In genomic region chr10:20911340-20911739, GRCm38 (mm10) we compare ENCODE assay signal across 16 mouse cellular contexts.
"Had no signal": no experiment of that assay in that cellular context is flagged by ENCODE, and none has a peak within 500 bp of the region (broad histone marks: within the 10 kb centered on the region; RNA-seq: fewer than 3 reads in every experiment).

No protein-coding gene starts in this region.

- ATAC-seq: midbrain, embryonic 13.5 days had no signal

- H3K27me3 ChIP-seq: limb, embryonic 12.5 days; lung, embryonic 15.5 days; midbrain, embryonic 13.5 days; neural tube, embryonic 12.5 days had no signal

- DNase-seq: kidney, adult 11 months; kidney, adult 9 months; kidney, postnatal 10 days; layer of hippocampus, adult 9-11 months; lung, postnatal 14 days; retina, postnatal 1 day; right cerebral cortex, postnatal 4 days; spleen, adult 18-20 months; thymus, adult 18-20 months; thymus, postnatal 14 days had no signal

- H3K4me2 ChIP-seq: limb, embryonic 12.5 days; lung, embryonic 15.5 days; midbrain, embryonic 13.5 days; neural tube, embryonic 12.5 days had no signal

- H3K36me3 ChIP-seq: limb, embryonic 12.5 days; lung, embryonic 15.5 days; midbrain, embryonic 13.5 days; neural tube, embryonic 12.5 days had no signal

- H3K9ac ChIP-seq: limb, embryonic 12.5 days; lung, embryonic 15.5 days; midbrain, embryonic 13.5 days; neural tube, embryonic 12.5 days had no signal

- H3K4me3 ChIP-seq: limb, embryonic 12.5 days; lung, embryonic 15.5 days; midbrain, embryonic 13.5 days; myocyte; neural tube, embryonic 12.5 days had no signal

- H3K9me3 ChIP-seq: limb, embryonic 12.5 days; lung, embryonic 15.5 days; midbrain, embryonic 13.5 days; neural tube, embryonic 12.5 days had no signal

- H3K27ac ChIP-seq: limb, embryonic 12.5 days; lung, embryonic 15.5 days; macrophage; midbrain, embryonic 13.5 days; neural tube, embryonic 12.5 days had no signal

- H3K4me1 ChIP-seq: limb, embryonic 12.5 days; lung, embryonic 15.5 days; neural tube, embryonic 12.5 days had no signal
